Mouse (Mus musculus): ENCODE measurements at regions not wholly inside any gene's neighbourhood (a gene's known extent, or its start where the extent isn't known, plus 50 kb on each side); places are given as distances from the start of the nearest gene placed in this dataset.
"Not testable (repeated sequence)": the region's sequence is repeated elsewhere in the genome, so short reads cannot be mapped to it uniquely, and the experiment has no call there.

DNA sequence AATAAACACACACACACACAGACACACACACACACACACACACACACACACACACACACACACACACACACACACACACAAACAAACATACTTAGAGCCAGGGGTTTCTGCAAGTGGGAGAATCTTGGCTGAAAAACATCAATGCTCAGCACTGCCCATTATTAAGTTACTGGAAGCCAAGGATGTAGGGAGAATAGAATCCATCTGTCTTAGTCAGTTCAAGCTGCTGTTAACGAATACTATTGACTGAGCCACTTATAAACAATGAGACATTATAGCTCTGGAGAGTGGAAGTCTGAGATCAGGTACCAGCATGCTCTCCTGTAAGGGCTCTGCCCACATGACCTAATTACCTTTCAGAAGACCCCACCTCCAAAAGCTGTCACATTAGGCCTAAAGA lies 87.4 kb downstream of the Fam174b start:
- DNase-seq, result no peak

DNA sequence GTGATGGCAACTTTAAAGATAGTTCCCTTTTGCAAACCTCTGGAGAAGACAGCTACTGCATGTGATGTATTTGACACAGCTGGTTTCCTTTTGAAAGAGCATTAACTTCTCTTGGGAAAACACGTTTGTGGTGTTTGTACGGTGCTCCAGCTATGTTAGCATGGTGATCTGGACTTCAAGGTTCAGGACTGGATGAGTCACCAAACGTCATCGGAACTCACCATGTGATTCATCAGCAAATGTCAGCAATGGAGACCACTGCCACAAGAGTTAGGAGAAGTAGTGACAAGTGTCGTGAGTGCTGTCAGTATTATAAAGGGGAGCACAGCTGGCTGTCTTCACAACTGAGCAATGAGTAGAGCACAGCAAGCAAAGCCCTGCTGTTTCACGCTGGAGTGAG lies 90.5 kb downstream of the Fam174b start:
- DNase-seq, result no peak

DNA sequence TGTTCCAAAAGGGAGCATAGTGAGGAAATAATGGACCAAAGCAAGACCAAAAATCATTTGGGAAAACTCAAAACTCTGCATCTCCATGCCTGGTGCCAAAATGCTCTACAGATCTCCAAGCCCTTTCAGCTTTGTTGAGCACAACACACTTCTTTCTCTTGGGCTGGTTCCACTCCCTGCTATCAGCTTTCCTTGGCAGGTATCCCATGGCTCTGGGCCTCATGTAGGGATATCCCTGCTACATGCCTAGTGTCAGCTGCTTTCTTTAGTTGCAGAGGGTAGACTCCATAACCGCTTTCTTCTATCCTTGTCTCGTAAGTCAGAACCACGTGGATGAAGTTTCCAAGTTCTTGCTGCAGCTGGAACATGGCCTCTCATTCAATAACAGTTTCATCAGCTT lies 100.3 kb downstream of the Fam174b start:
- no peak for DNase-seq

DNA sequence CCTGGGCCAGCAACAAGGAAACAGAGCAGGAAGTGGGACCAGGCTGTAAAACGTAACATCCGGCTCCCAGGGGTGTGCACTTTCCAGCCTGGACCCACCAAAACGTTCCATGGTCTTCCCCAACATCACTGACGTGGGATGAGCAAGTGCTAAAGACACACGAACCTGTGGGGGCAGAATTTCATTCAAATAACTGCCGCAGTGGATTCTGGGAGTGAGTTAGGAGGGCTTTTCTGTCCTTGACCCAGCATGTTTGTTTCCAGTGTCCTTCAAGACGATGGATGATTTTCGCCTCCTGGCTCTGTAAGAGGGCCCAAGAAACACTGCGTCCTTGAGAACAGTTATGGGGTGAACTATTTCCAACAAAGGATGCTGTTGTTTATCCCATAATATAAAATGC lies 112.1 kb downstream of the Fam174b start:
- no peak for DNase-seq

DNA sequence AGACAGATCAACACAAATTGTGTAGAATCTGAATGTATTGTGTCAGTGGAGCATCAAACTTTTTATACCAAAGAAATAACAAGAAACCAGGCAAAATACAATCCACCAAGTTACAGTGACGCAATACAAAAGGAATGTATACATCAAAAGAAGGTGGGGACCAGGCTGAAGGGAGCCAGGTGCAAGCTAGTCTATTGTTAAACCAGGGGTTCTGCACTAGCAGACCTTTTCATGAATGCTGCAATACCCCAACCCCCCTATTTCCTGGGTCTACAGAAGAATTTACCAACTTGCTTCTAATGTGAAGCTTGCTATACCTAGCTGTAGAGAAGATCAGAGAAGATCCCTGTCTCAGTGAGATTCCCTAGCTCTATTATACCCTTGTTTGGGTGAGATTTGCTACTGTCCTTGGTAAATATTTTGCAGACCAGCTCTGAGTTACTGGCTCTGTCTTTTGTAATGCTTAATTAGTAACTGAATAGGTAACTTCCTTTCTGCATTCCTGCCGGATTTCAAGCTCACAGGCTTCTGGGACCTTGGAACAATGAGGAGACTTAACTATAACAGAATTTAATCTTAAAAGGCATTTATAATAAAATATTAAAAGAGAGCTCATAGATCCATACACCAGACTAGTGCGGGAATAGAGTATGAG lies 113.3 kb downstream of the Fam174b start:
- not testable (repeated sequence) for DNase-seq

DNA sequence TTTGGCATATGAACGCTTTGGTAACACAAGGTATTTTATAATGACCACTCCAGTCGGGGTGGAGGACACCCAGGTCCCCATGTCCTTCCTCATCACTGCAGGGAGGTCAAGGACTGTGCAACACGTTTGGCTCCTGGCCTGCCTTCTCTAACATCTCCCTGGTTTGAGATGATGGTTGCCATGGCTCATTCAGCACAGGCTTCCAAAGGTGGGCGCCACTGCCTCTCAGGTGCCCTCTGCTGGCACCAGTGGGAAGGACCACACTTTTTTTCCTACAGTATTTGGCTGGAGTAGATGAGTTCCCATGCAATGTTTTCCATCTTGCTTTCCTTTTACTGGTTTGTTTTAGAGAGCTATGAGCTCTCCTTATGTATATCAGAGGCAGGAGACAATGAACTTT lies 115.4 kb downstream of the Fam174b start:
- peak; percentile 53 for DNase-seq

DNA sequence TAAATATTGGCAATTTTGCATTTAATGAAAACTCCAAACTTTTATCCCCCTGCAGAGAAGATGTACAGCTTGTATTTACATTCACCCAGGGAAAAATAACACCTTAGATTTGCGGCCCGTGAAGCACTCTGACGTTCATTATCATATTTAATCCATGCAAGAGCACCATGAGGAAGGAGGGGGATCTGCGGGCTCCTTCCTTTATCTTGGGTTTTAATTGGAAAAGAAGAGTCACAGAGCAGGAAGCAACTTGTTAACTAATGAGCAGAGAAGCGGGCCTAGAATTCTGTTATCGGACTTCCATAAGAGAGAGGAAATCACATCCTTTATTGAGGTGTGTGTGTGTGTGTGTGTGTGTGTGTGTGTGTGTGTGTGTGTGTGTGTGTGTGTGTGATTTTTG lies 116.8 kb downstream of the Fam174b start:
- no peak for DNase-seq

DNA sequence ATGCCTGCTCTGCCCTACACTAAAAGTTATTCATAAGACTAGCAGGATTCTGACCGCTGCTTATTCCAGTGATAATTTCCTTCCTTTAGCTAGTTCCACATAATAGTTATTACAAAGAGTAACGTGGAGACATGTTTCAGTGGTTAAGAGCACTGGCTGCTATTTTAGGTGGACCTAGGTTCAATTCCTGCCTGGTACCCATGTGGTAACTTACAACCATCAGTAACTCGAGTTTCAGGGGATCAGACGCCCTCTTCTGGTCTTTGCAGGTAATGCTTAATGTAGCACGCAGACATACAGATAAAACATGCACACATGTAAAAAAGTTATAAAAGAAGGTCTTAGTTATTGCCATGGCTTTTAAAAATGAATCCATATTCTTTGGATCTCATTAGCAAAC lies 125.0 kb downstream of the Fam174b start:
- no peak for DNase-seq

DNA sequence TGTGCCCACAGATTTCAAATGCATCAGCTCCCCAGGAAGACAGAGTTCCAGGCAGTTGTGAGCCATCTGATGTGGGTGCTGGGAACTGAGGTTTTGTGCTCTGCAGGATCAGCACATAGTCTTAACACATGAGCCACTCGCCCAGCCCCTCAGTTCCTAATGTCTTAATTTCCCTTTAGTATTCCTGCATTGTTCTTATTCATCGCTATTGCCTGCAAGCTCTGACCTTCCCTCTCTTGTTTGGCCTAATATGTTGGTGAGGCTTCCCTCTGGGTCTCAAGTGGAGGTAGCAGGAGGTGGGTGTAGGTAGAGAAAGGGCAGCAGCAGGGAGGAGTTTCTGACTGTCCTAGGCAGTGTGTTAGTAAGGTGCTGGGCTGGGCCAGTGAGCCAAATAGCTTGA lies 132.1 kb downstream of the Fam174b start:
- no peak for DNase-seq

DNA sequence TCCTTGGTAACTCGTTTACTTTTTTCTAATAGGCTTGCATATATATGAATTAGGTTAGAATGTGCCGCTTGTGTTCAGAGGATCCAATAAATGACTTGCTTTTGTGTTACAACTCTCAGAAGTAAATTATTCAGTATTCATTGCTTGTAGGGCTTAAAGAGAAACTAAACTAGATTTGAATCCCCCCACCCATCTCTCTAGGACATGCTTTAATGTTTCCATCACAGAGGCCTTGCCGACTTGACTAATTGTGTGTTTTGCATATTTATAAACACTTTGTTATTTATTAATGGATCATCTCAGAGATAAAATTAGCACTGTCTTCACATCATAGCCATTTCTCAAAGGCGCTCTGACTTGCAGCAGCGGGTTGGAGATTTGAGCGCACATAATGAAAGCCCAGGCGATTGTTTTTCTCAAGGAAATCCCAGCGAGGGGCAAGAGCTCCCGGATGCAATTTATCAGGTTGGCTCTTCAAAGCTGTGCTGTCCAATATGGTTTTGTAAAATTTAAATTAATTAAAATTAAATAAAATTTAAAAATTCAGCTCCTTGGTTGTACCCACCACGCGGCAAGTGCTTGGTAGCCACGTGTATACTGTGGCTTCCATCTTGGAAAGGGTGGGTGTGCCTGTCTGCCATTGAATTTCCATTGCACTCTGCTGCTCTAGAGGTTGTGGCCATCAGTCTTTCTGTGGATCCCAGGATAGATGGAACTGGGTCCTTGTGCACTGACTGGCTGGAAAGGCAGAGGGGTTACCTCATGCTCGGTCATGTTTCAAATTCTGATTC lies 132.0 kb downstream of the St8sia2 start:
- no peak for DNase-seq

DNA sequence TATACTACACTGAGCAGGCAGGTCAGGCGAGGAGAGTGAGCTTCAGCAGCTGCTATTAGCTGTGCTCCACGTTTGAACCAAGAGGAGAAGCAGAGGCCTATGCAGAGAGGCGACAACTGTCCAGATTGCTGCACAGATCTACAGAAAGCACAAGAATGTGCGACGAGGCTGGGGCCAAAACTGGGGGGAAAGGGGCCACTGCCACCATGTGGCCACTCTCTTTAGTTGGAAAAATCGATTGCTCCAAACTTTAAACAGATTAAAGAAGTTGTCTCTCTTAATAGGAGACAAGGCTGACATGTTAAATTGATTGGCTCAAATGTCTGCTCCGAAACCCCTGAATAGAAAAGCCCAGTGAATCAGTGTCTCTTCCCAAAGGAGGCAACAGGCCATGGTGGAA lies 127.3 kb downstream of the St8sia2 start:
- DNase-seq, result no peak

Data from lung, postnatal 14 days (tissue).